Mouse (Mus musculus) central nervous system, embryonic 14 days (tissue): ENCODE measurements around the gene Trp53rka. TPM values are rescaled to one million over a fixed set of nuclear protein-coding genes. Genes with fewer than 3 reads are reported as not detected.

ENCODE experiments used
- polyA plus RNA-seq: library from polyadenylated mRNA; depleted of rRNA; stranded (reverse); fragments of >200 nt; gene quantifications from 2 replicates; pipeline ENCODE4 v1.2.3, GENCODE M21; 2012; rRNA removed

Trp53rka gene
- polyA plus RNA-seq, result 36.0 and 41.7 TPM in 2 replicates

DNA sequence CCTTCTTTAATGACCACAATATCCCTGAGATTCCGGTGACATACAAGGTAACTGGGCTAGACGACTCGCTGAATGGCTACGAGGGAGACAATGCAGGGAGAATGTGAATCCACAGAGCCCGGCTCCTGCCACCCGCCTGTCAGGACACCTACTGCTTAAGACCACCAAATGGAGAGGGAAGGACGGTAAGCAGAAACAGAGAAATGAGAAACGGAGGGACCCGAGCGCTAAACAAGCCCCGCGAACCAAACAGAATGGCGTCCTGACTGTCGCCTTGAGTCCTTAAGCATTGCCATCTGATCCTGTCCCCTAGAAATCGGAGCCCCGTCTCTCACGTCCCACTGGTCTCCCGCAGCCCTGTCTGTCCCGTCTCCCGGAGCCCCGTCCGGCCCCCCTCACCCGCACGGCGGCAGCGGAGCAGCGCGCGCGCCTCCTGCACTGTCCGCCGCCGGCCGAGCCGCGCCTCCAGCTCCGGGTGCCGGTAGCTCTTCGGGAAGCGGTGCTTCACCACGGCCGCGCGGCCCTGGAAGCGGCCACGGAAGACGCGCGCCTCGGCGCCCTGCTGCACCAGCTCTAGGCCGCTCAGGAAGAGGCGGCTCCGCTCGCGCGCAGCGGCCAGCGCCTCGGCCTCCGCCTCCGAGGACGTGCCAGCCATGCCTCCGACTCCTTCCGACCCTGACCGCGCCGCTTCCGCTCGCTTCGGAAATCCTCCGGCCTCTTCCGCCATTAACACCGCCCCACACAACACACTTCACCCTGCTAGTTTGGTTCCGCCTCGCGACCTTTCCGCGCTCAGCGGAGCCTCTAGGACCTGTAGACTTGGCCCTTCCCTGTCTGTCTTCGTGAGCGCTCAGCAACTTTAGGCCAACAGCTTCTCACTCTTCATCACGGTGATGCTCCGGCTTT lies at the start of gene Trp53rka:
Gene Trp53rka, minus strand, starts transcription at position 677 of the 906 bp plus-strand sequence.

GRCm38 (mm10) chr2:165503259-165504203 lies 10.4 kb upstream of the Trp53rka start, which contains the start of gene Slc2a10:
Gene Slc2a10 (plus strand): TSS chr2:165503787.

DNA sequence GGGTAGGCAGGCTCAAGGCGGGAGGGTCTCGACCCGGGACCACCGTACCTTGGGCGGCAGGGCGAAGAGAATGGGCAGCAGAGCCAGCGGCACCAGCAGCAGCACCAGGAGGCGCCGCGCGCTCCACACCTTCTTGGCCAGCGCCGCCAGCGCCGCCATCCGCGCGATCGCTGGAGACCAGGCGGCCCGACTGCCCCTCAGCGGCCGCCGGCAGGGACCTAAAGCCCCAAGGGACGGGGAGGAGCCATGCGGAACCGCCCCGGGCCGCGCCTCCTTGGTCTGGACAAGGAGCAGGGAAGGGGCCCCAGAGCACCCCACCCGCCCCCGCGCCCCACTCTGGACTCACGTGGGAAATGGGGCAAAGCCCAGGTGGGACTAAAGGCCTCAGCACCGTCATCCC lies 20.1 kb downstream of the Trp53rka start, which contains the start of gene Slc13a3:
Gene Slc13a3, minus strand, starts transcription at position 228 of the 400 bp plus-strand sequence.

Other genes with a start within 250 kb of the Trp53rka start
- gene Slc35c2, start 205.5 kb downstream of the Trp53rka start, polyA plus RNA-seq, result 50.3 and 52.3 TPM in 2 replicates
- gene Elmo2, start 166.8 kb downstream of the Trp53rka start, polyA plus RNA-seq, result 98.4 and 98.8 TPM in 2 replicates
- 6.4 and 7.4 TPM in 2 replicates for gene Zfp663, start 124.6 kb downstream of the Trp53rka start, polyA plus RNA-seq
- 15.0 and 16.5 TPM in 2 replicates for gene Zfp334, start 105.1 kb downstream of the Trp53rka start, polyA plus RNA-seq
- gene Ocstamp, start 92.9 kb downstream of the Trp53rka start, polyA plus RNA-seq, result 0.04 TPM in 2 replicates
- 2.7 and 3.2 TPM in 2 replicates for gene Slc13a3, start 20.1 kb downstream of the Trp53rka start, polyA plus RNA-seq
- 2.4 and 4.3 TPM in 2 replicates for gene Slc2a10, start 10.5 kb upstream of the Trp53rka start, polyA plus RNA-seq
- 13.5 and 21.1 TPM in 2 replicates for gene Eya2, start 101.7 kb upstream of the Trp53rka start, polyA plus RNA-seq